Mouse (Mus musculus): ENCODE data around the gene Tat.

Gene Tat

DNA sequence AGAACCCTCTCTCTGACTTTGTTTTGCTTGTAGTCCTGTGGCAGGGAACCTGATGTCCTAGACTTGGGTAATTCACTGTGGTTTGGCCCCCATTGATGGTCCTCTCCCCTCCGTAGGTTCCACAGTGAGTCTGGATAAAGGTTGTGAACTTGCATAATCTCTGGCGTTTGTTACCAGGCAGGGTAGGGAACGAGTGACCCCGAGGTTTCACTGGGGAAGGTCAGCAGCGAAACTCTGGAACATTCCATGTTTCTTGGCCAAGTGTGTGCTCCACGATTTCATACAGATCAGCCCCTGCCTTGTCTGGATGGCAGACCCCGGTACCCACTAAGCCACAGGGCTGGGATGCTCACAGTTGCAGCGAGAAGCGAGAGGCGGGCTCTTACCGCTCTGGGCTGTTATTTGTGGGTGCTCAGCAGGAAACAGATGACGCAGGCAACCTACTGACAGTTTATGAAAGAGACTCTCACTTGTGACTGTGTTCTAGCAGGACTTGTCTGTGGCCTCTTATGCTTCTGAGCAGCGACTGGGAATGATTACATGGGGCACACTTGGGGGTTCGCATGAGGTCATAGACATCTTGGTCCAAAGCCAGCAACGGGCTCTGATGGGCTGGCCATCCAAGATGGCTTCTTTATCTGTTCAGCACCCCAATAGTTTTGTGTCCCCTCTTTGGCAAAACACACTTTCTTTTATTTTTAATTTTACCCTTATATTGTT is 7.7 kb upstream of the Tat start:
- DNase-seq (ENCODE audit: low spot score) = no peak

DNA sequence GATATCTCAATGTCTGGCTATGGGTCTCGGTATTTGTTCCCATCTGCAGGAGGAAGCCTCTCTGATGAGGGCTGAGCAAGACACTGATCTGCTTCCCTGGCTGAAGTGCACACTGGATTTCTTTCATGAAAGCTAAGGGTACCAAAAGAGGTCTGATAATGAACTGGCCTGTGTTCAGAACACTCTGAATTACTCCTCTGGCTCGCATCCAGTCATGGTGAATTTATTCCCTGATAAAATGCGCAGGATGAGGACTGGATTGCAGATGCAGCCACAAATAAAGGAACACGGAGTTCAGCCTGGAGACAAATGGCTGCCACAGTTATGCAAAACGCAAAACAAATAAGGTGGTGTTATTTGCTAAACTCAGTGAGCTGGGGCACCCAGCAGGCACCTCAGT is 6.3 kb upstream of the Tat start:
- no peak for DNase-seq (ENCODE audit: low spot score)

GRCm38 (mm10) chr8:109986384-109986783 is 3.9 kb upstream of the Tat start:
- DNase-seq (ENCODE audit: low spot score) = no peak

DNA sequence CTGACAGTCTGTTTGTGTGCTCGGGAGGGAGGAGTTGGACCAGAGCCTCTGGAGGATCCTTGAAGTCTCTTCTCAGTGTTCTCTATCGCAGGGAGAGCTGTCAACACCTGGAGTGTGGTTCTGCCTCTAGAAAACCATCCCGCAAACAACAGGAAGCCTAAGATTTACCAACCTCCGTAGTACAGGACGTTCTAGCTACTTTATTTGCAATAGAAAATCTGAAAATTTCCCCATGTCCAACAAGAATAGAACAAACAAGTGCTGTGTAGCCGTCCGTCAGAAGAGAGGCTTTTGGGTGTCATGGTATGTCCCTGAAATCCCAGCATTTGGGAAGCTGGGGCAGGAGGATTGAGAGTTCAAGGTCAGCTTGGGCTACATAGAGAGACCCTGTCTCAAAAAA is 2.5 kb upstream of the Tat start:
- no peak for DNase-seq (ENCODE audit: low spot score)

- DNase-seq (ENCODE audit: low spot score) = no peak
Observed at GRCm38 (mm10) chr8:109989151-109989550, 1.1 kb upstream of the Tat start.

- DNase-seq (ENCODE audit: low spot score) = no peak
Observed at GRCm38 (mm10) chr8:109992166-109992565, 1.9 kb downstream of the Tat start.

- no peak for DNase-seq (ENCODE audit: low spot score)
Observed at GRCm38 (mm10) chr8:109992951-109993350, 2.7 kb downstream of the Tat start.

DNA sequence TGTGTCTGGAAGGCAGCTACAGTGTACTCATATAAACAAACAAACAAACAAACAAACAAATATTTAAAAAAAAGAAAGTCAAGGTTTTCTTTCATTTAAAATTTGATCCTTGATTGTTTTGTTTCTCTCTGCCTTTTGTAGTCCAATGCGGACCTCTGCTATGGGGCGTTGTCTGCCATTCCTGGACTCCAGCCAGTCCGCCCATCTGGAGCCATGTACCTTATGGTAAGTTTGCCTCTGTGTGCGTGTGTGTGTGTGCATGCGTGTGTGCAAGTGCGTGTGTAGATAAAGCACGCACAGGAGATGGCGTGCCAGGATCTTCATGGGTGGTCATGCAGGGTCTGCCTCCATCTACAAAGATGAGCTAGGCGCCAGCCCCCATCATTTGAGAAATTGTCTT is 7.1 kb downstream of the Tat start:
- DNase-seq (ENCODE audit: low spot score) = no peak

- DNase-seq (ENCODE audit: low spot score) = no peak
Observed at GRCm38 (mm10) chr8:109998066-109998465, 7.8 kb downstream of the Tat start.

DNA sequence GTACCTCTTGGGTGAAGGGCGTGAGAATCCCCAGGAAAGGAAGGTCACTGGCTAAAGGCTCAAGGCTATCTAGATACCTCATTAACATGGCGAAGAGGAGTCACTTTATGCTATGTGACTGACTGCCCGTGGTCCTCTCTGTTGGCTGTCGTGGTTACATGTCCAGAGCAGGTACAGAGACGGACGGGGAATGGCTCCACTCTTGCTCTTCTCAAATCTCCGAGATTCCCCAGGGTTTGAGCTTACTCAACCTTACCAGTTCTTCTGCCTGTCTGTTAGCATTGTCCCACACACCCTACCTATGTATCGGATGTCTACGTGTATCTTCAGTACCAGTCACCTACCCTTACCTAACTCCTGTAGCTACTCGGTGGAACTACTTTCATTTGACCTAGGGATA is 9.7 kb downstream of the Tat start:
- no peak for DNase-seq (ENCODE audit: low spot score)

DNA sequence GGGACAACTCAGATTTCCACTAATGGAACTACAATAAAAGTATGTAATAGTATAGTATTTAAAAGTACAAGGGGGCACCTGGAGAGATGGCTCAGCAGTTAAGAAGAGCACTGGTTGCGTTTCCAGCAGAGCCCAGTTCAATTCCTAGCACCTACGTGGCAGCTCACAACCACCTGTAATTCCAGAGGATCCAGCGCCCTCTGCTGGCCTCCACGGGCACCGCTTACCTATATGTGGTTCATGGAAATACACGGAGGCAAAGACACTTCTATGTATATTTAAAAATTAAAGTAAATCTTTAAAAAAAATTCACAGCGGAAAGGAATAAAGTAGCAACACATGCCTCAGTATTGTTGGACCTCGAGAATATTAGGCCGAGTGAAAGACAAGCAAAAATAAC is 12.7 kb downstream of the Tat start:
- DNase-seq (ENCODE audit: low spot score) = peak; percentile 45

- no peak for DNase-seq (ENCODE audit: low spot score)
Observed at GRCm38 (mm10) chr8:110004300-110004699, 14.1 kb downstream of the Tat start.

DNA sequence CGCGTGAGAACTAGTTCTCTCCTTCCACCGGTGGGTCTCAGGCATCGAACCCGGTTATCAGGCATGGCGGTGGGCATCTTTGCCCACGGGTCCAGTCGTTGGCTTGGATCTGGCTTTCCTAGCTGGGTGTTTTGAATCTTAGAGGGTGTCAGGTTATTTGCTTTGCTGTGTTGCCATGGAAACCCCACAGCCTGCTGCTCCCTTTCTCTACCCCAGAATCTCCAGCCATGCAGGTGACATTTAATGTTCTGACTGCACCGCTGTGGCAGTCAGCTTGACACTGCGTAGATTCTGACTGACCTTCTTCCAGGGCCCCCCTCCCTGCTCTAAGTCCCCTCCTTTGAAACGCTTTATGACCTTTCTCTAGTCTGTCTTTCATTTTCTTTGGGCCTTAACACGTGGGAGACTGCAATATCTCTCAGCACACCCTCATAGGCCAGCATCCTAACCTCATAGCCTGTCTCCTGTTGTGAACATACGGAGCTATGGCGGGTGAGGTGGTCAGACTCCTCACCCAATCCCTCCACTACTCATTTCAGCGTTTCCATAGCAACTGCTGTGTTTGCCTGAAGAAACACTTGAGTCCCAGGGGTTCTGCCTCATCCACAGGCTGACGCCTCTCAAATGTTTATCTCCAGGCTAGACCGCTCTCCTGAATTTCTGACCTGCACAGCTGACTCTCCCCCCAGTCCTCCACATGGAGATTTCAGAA is 16.2 kb downstream of the Tat start:
- peak; percentile 31 for DNase-seq (ENCODE audit: low spot score)

DNA sequence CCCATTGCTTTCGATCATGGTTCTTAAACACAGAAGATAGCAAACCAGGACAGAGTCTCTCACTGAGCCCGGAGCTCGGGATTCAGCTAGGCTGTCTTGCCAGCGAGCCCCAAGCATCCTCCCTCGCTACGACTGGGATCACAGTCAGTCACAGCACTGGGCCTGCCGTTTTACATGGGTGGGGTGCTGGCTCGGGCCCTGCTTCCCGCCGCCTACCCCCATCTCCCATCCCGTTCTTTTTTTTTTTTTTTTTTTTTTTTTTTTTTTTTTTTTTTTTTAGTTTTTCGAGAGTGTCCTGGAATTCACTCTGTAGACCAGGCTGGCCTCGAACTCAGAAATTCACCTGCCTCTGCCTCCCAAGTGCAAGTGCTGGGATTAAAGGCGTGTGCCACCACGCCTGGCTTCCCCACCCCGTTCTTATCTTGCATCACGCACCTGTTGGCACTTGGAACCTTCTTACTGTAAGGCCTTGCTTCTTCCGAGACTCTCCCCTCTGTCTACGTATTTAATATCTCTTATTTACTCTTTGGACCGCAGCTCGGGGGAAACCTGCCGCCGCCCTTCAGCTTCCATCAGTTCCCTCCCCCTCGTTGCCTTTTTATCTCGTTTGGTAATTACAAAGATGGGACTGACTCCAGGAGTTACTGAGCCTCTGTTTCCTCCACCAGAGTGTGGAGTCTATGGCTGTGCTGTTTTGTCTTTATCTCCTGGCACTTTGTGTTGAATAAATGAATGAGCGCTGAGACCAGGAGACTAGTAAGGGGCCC is 18.2 kb downstream of the Tat start:
- DNase-seq (ENCODE audit: low spot score) = no peak

GRCm38 (mm10) chr8:110008995-110009446 is 18.8 kb downstream of the Tat start:
- DNase-seq (ENCODE audit: low spot score) = no peak

GRCm38 (mm10) chr8:110010868-110011267 is 20.6 kb downstream of the Tat start:
- DNase-seq (ENCODE audit: low spot score) = peak; percentile 80

DNA sequence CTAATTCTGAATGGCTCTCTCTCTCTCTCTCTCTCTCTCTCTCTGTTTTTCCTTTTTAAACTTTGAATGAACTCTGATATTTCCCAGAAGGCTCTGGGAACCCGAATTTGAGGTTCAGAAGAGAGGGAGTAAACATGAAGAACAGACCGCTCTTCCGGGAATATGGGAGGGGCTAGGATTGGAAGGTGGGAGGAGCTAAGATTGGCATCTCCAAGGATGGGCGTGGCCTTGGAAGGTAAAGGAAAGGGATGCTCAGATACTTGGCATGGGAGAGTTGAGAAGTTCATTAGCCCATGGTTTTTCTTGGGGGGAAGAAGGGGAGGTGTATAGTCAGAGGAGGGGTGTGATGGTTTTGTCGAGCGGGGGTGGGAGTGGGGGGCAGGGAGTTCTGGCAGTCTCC is 31.8 kb downstream of the Tat start:
- DNase-seq (ENCODE audit: low spot score) = no peak

DNA sequence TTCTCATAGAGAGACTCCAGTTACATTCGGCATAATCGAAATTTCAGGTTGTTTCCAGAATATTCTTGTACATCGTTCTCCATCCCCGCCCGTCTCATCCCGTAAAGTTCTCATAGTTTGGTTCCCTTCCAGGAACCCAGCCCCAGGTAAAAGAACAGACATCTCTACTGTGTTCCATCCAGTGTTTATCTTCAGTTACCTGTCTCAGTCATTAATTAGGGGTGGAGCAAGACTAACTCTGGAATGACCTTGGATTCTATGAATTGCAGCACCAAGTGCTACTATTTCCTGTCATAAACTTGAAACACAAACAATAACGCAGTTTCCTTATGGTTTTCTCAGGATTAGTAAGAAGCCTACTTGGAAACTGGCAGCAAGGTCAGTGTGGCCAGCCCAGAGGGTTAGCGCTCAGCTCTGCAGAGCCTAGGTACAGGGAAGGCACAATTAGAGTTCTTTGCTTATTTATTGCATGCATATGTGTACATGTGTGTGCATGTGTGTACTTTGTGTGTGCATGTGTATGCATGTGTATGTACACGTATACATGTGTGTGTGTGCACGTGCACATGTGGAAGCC is 32.6 kb downstream of the Tat start:
- DNase-seq (ENCODE audit: low spot score) = no peak

DNA sequence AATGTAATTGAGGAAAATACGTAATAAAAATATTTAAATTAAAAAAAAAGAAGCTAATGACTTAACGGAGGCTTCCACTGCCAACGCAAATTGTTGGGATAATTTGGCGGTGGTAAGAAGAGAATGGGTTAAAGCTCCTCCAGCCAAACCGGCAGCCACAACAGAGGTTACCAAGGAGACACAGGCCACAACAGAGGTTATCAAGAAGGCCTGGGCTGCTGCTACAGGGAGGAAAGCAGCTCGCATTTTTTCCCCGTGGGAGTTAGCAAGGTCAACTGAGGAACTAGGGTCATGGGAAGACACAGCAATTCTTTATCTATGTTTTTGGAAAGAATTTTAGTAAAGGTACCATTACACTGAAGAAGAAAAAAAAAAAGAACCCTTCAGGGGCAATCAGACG is 43.5 kb downstream of the Tat start:
- peak; percentile 51 for DNase-seq (ENCODE audit: low spot score)

GRCm38 (mm10) chr8:110034331-110034730 is 44.1 kb downstream of the Tat start:
- no peak for DNase-seq (ENCODE audit: low spot score)

DNA sequence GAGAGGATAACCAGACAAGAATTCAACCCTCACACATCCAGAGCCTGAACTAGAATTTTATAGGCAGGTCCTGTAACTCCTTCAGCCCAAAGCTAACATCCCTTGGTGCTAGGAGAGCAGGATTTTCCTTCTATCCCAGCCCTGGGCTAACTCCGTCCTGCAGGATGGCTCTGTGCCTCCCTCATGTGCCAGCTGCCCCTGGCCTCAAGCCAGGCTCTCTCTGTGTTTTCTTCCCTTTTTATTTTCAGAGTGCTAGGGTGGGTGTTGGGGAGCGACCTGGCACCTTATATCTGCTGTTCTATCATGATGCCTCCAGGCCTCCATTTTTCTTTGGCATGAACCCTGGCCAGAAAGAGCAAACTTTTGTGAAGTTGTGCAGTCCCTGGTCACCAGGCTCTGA is 45.9 kb downstream of the Tat start:
- DNase-seq (ENCODE audit: low spot score) = no peak

DNA sequence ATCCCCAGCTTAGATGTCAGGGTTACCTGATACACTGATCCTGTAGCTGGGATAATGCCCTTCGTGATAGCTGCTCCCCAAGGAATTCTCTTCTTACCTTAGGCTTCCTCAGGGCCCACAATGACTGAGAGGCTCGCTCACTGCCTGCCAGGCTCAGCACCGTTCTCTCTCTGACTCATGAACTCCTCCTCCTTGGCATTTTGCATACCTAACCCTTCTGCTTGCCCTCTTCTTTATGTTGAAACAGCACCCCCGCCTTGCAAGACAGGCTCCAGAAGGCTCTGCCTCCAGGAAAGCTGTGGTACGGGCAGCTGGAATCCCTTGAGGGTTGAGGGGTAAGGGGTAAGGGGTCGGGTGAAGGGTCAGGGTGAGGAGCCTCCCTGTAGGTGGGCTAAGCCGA is 49.0 kb downstream of the Tat start:
- DNase-seq (ENCODE audit: low spot score) = no peak

GRCm38 (mm10) chr8:110039659-110040058 is 49.4 kb downstream of the Tat start, which contains the start of gene Chst4:
Gene Chst4, minus strand, starts transcription at chr8:110039740.
- DNase-seq (ENCODE audit: low spot score) = no peak

Measured in retina, embryonic 14.5 days (tissue).